Mouse (Mus musculus): ENCODE data around the gene Rtca.

Gene Rtca

GRCm38 (mm10) chr3:116476686-116477298, 31.2 kb downstream of the Rtca start:
- no peak for DNase-seq (ENCODE audit: low spot score in 2 of 2)

GRCm38 (mm10) chr3:116474602-116475001, 33.4 kb downstream of the Rtca start:
- no peak for DNase-seq (ENCODE audit: low spot score in 2 of 2)

GRCm38 (mm10) chr3:116465709-116466108, 42.3 kb downstream of the Rtca start:
- DNase-seq (ENCODE audit: low spot score in 2 of 2), result no peak

GRCm38 (mm10) chr3:116464318-116464717, 43.7 kb downstream of the Rtca start:
- DNase-seq (ENCODE audit: low spot score in 2 of 2), result no peak

DNA sequence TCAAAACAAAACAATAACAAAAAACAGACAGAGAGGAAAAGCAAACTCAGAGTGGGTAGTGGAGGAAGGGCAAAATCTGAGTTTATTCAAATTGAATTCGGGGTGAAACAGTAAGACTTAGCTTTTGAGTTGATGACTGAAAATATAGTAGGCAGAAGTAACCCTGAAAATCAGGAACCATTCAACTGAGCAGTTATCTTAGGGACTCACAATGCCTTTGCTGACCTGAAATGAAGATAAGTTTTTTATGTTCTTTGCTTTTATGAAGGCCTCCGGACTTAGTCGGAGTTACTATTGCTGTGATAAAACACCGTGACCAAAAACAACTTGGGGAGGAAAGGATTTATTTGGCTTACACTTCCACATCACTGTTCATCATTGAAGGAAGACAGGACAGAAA, 47.0 kb downstream of the Rtca start:
- no peak for DNase-seq (ENCODE audit: low spot score in 2 of 2)

- DNase-seq (ENCODE audit: low spot score in 2 of 2), result no peak
Observed at GRCm38 (mm10) chr3:116454529-116454928, 53.5 kb downstream of the Rtca start.

GRCm38 (mm10) chr3:116450741-116451140, 57.3 kb downstream of the Rtca start:
- no peak for DNase-seq (ENCODE audit: low spot score in 2 of 2)

GRCm38 (mm10) chr3:116444327-116444726, 63.7 kb downstream of the Rtca start:
- DNase-seq (ENCODE audit: low spot score in 2 of 2), result no peak

GRCm38 (mm10) chr3:116442788-116443187, 65.2 kb downstream of the Rtca start:
- no peak for DNase-seq (ENCODE audit: low spot score in 2 of 2)

- DNase-seq (ENCODE audit: low spot score in 2 of 2), result no peak
Observed at GRCm38 (mm10) chr3:116441518-116442205, 66.3 kb downstream of the Rtca start.

DNA sequence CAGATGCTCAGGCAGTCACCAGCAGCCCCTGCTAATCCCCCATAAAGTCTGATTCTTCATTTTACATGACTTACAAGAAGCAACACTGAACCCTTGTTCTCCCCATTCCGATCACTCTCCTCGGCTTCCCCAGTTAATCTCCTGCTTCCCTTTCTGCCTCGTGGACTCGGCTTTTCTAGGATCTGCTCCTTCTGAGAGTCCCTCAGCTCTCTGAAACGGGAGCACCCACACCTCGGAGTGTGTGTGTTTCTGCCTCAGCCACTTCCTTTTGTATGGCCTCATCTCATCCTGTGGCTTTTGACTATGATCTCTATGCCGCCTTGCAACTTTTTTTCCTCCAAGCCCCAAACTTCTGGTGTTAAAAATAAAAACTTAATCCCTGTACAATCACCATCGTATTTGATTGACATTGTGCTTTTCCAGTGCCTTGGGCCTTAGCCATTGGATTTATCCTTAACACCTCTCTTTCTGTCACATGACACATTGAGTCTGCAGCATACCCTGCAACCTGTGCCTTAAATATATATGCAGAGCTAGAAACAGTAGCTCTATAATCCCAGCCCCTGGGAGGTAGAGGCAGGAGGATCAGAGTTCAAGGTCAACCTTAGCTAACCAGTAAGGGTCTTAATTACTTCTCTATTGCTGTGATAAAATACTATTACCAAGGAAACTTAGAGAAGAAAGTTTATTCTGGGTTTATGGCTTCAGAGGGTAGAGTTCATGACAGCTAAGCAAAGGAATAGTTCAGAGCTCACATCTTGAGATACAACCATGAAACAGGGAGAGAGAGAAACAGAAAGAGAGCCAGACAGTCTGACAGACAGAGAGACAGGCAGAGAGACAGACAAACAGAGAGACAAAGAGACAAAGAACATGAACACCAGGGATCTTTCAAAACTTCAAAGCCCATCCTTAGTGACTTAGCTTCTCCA, 67.7 kb downstream of the Rtca start:
- DNase-seq (ENCODE audit: low spot score in 2 of 2), result no peak

Data from spleen, postnatal 10 days (tissue).